Mouse (Mus musculus): ENCODE results near the gene Klhdc3.

DNA sequence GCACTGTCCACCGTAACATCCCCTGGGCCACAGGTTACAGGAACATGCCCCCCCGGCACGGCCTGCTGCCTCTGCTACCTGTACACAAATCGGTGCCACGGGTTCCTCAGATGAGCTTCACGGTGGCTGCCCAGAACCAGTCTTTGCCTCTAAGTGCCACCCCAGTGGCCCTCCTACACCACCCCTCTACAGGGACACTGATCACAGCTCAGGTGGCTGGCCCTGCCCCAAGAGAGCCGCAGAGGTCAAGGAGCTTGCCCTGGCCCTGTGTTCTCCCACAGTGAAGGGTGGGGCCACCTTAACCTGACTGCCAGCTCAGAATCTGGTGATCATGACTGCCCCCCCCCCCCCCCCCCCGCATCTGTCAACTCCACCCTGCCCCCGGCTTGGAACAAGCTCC is 2.3 kb downstream of the Klhdc3 start, which contains the start of gene Mea1:
- TF ChIP-seq CTCF (IDR thresholded peaks at IDR 0.05; ENCODE audit: extremely low read depth, insufficient read depth, low read length) = no peak
- TF ChIP-seq POLR2A (IDR thresholded peaks at IDR 0.05; ENCODE audit: extremely low read depth, insufficient read depth, low read length) = no peak

All from cortical plate, adult 2 months (tissue).